Mouse (Mus musculus): ENCODE measurements around the gene Rfpl4. TPM values are rescaled to one million over a fixed set of nuclear protein-coding genes. Genes with fewer than 3 reads are reported as not detected.

Gene Rfpl4
- polyA plus RNA-seq, 1 experiment from 2014 or later: not detected

Small RNAs within 50 kb of the gene (microRNA-seq; reads per million reads assigned to microRNA genes)
- not detected for gene Gm26217

Other genes starting within 250 kb of the Rfpl4 start
- 3.5 and 6.6 TPM in 2 replicates for gene Isoc2b, start 246.7 kb downstream of the Rfpl4 start, polyA plus RNA-seq (2014; fragmentation: Nextera tagmentation; extraction: Ambion mirVana)
- 0.43 and 0.54 TPM in 2 replicates for gene Isoc2a, start 239.8 kb downstream of the Rfpl4 start, polyA plus RNA-seq (2014; fragmentation: Nextera tagmentation; extraction: Ambion mirVana)
- 0.55 TPM in 1 of 2 replicates, not detected in the other for gene Gm36210, start 210.4 kb downstream of the Rfpl4 start, polyA plus RNA-seq (2014; fragmentation: Nextera tagmentation; extraction: Ambion mirVana)
- gene Zfp628, start 201.7 kb downstream of the Rfpl4 start, polyA plus RNA-seq (2014; fragmentation: Nextera tagmentation; extraction: Ambion mirVana): 4.6 and 5.1 TPM in 2 replicates
- gene Nat14, start 194.9 kb downstream of the Rfpl4 start, polyA plus RNA-seq (2014; fragmentation: Nextera tagmentation; extraction: Ambion mirVana): 24.0 and 28.9 TPM in 2 replicates
- gene Ssc5d, start 191.2 kb downstream of the Rfpl4 start, polyA plus RNA-seq (2014; fragmentation: Nextera tagmentation; extraction: Ambion mirVana): 0.12 and 0.84 TPM in 2 replicates
- not detected in 2 replicates for gene Sbk2, start 152.5 kb downstream of the Rfpl4 start, polyA plus RNA-seq (2014; fragmentation: Nextera tagmentation; extraction: Ambion mirVana)
- gene Sbk3, start 145.8 kb downstream of the Rfpl4 start, polyA plus RNA-seq (2014; fragmentation: Nextera tagmentation; extraction: Ambion mirVana): 0.59 and 0.89 TPM in 2 replicates
- gene Zfp579, start 120.8 kb downstream of the Rfpl4 start, polyA plus RNA-seq (2014; fragmentation: Nextera tagmentation; extraction: Ambion mirVana): 69.3 and 76.5 TPM in 2 replicates
- gene Zfp524, start 102.5 kb downstream of the Rfpl4 start, polyA plus RNA-seq (2014; fragmentation: Nextera tagmentation; extraction: Ambion mirVana): 8.4 and 9.4 TPM in 2 replicates
- gene Fiz1, start 102.3 kb downstream of the Rfpl4 start, polyA plus RNA-seq (2014; fragmentation: Nextera tagmentation; extraction: Ambion mirVana): 36.2 and 38.0 TPM in 2 replicates
- 1.3 TPM in 1 of 2 replicates, not detected in the other for gene Gm44973, start 101.5 kb downstream of the Rfpl4 start, polyA plus RNA-seq (2014; fragmentation: Nextera tagmentation; extraction: Ambion mirVana)
- 6.8 and 8.3 TPM in 2 replicates for gene Zfp865, start 96.6 kb downstream of the Rfpl4 start, polyA plus RNA-seq (2014; fragmentation: Nextera tagmentation; extraction: Ambion mirVana)
- 47.0 and 63.6 TPM in 2 replicates for gene Ccdc106, start 96.4 kb downstream of the Rfpl4 start, polyA plus RNA-seq (2014; fragmentation: Nextera tagmentation; extraction: Ambion mirVana)
- gene 4632433K11Rik, start 82.8 kb downstream of the Rfpl4 start, polyA plus RNA-seq (2014; fragmentation: Nextera tagmentation; extraction: Ambion mirVana): not detected in 2 replicates
- gene Zfp784, start 78.5 kb downstream of the Rfpl4 start, polyA plus RNA-seq (2014; fragmentation: Nextera tagmentation; extraction: Ambion mirVana): 9.1 and 10.8 TPM in 2 replicates
- gene Zfp580, start 65.4 kb downstream of the Rfpl4 start, polyA plus RNA-seq (2014; fragmentation: Nextera tagmentation; extraction: Ambion mirVana): 104 and 105 TPM in 2 replicates
- gene U2af2, start 54.8 kb downstream of the Rfpl4 start, polyA plus RNA-seq (2014; fragmentation: Nextera tagmentation; extraction: Ambion mirVana): 111 and 115 TPM in 2 replicates
- gene Epn1, start 36.7 kb downstream of the Rfpl4 start, polyA plus RNA-seq (2014; fragmentation: Nextera tagmentation; extraction: Ambion mirVana): 104 and 119 TPM in 2 replicates
- gene Rasl2-9, start 9.0 kb upstream of the Rfpl4 start, polyA plus RNA-seq (2014; fragmentation: Nextera tagmentation; extraction: Ambion mirVana): 0.36 and 0.41 TPM in 2 replicates
- gene Vmn1r55, start 32.7 kb upstream of the Rfpl4 start, polyA plus RNA-seq (2014; fragmentation: Nextera tagmentation; extraction: Ambion mirVana): 0.01 TPM in 1 of 2 replicates, not detected in the other
- gene Vmn1r56, start 79.8 kb upstream of the Rfpl4 start, polyA plus RNA-seq (2014; fragmentation: Nextera tagmentation; extraction: Ambion mirVana): not detected in 2 replicates
- not detected in 2 replicates for gene Vmn1r57, start 101.5 kb upstream of the Rfpl4 start, polyA plus RNA-seq (2014; fragmentation: Nextera tagmentation; extraction: Ambion mirVana)
- gene Gm5065, start 233.6 kb upstream of the Rfpl4 start, polyA plus RNA-seq (2014; fragmentation: Nextera tagmentation; extraction: Ambion mirVana): not detected in 2 replicates
- not detected in 2 replicates for gene Nlrp2, start 234.1 kb upstream of the Rfpl4 start, polyA plus RNA-seq (2014; fragmentation: Nextera tagmentation; extraction: Ambion mirVana)

All from midbrain, embryonic 14.5 days (tissue).